Mouse (Mus musculus): ENCODE data around the gene Fhl1. TPM values are rescaled to one million over a fixed set of nuclear protein-coding genes. Genes with fewer than 3 reads are reported as not detected.

Fhl1 gene
- polyA plus RNA-seq, 1 experiment, result 164 TPM

DNA sequence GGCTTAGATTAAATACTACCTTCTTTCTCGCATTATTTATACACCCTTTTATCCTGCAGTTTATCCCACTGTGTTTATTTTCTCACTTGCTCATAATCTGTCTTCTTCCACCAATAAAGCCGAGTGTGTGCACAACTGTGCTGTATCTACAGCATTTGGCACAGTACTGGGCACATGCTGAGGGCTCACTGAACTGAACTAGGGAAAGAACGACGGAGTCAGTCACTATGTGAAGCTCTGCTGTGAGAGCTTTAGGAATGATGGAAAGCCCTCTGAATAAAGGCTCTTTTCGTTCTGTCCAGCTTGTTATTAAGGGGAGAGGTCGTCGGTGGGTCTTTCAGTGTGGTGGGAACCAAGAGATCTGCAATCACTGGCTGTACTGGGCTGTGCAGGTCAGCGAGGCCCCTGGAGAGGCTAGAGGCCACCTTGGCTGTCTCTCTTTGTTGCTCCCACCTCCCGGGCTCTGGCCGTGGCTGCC, 720 bp upstream of the Fhl1 start:
- Histone ChIP-seq H3K4me1 (ENCODE audit: control insufficient read depth, insufficient read depth, insufficient read length, low read length) (no peaks in the 10 kb centered on the region), H3K4me3 (ENCODE audit: insufficient read depth, low read depth, low read length) (peak overlapping the region; percentile 67), H3K27ac (replicated peaks; ENCODE audit: low read depth, low read length) (no peak overlapping the region)

DNA sequence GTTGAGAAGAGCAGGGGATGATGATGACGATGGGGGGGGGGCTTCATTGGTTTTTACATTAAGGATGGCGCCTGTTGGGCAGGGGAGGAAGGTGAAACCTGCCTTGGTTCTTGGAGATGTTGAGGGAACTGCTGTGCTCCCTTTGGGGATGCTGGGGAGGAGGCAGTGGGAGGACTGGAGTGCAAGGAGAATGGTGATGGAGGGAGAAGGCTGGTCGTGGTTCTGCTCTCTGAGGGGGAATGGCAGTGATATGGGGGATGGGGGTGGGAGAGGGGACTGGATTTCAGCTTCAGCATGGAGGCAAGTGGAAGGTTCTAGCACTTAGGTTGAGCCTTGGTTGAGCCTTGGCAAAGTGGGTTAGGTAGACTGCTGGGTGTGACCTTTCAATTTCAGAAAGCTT, 814 bp downstream of the Fhl1 start:
- Histone ChIP-seq H3K27ac (replicated peaks; ENCODE audit: low read depth, low read length) (no peak overlapping the region), H3K4me3 (ENCODE audit: insufficient read depth, low read depth, low read length) (peak overlapping the region; percentile 65), H3K4me1 (ENCODE audit: control insufficient read depth, insufficient read depth, insufficient read length, low read length) (no peaks in the 10 kb centered on the region)

DNA sequence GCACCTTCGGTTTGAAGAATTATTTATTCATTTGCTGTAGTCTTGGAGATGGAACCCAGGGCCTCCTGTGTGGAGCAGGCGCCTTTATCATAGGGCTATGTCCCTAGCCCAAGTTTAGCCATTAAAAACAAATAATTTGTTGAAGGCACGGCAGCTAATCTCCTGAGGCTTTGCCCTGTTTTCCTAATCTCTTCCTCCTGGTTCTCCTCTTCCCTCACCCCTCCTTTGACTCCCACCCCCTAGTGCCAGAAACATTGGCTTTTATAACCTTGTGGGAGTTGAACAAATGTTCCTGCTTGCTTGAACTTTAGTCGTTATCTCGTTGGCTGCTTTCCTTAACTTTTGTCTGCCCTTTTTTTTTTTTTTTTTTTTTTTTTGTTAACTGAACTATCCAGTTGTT, 2.8 kb downstream of the Fhl1 start:
- no peak overlapping the region for H3K27ac ChIP-seq (replicated peaks; ENCODE audit: low read depth, low read length)
- no peaks in the 10 kb centered on the region for H3K4me1 ChIP-seq (ENCODE audit: control insufficient read depth, insufficient read depth, insufficient read length, low read length)
- no peak overlapping the region for H3K4me3 ChIP-seq (ENCODE audit: insufficient read depth, low read depth, low read length)

DNA sequence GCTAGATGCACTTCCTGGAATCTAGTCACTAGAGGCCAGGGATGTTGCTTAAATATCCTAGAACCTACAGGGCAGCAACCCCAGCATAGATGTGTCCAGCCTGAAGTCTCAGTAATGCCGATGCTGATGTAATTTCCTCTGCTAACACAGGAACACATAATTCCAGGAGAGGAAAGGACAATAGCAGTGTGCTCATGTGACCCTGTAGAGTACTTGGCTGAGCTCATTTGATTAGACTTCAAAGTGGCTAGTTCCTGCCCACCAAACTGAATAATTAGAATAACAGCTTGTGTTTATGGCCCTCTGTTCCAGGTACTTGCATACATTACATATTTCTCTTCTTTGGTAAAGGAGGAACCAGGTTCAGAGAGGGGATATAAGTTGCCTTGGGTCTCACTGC, 4.6 kb downstream of the Fhl1 start:
- Histone ChIP-seq H3K4me3 (ENCODE audit: insufficient read depth, low read depth, low read length) (no peak overlapping the region), H3K4me1 (ENCODE audit: control insufficient read depth, insufficient read depth, insufficient read length, low read length) (no peaks in the 10 kb centered on the region), H3K27ac (replicated peaks; ENCODE audit: low read depth, low read length) (peak overlapping the region; percentile 65; the same call in 1 of the 2 replicates)

DNA sequence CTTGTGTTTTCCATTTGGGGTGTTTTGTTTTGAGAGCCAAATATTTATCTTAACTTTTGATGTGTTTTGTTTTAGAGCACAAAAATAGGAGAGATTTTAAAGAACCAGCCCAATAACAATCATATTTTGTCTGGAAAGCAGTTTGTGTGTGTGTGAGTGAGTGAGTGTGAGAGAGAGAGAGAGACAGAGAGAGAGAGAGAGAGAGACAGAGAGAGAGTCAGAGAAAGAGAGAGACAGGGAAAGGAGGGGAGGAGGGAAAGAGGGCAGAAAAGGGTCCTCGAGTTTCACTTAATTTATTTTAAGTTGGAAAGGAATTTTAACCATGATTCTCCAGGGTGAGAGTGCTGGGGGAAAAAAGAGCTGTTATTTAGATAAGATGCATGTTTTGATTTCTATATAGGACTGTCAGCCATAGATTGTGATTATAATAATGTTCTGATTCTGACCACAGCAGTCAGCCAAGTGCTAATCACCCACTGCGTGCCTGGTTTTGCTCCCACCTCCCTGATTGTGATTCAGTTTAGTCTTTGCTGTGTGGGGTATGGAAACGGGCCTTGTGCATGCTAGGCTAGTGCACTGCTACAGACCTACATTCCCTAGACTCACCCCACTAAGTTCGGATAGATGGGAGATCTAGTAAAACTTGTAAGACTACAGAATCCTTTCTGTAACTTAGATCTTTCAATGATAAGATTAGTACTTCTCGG, 6.4 kb downstream of the Fhl1 start:
- Histone ChIP-seq H3K4me1 (ENCODE audit: control insufficient read depth, insufficient read depth, insufficient read length, low read length) (no peaks in the 10 kb centered on the region), H3K27ac (replicated peaks; ENCODE audit: low read depth, low read length) (no peak overlapping the region), H3K4me3 (ENCODE audit: insufficient read depth, low read depth, low read length) (no peak overlapping the region)

DNA sequence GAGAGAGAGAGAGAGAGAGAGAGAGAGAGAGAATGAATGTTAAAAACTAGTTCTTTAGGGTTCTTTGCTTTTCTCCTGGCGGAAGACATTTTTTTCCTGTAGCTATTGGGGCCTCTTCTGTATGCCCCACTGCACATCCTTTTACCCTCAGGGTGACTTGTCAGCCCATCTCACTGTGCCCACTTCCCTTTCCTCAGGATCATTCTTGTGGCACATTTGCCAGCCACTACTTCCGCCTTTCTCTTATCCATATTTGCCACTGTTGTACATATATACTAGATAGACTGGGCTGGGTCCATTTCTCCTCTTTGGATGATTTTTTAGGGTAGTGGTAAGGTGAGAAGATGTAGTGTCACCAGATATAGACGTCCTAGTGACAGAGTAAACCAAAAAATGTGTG, 9.8 kb downstream of the Fhl1 start:
- Histone ChIP-seq H3K27ac (replicated peaks; ENCODE audit: low read depth, low read length) (no peak overlapping the region), H3K4me1 (ENCODE audit: control insufficient read depth, insufficient read depth, insufficient read length, low read length) (no peaks in the 10 kb centered on the region), H3K4me3 (ENCODE audit: insufficient read depth, low read depth, low read length) (no peak overlapping the region)

DNA sequence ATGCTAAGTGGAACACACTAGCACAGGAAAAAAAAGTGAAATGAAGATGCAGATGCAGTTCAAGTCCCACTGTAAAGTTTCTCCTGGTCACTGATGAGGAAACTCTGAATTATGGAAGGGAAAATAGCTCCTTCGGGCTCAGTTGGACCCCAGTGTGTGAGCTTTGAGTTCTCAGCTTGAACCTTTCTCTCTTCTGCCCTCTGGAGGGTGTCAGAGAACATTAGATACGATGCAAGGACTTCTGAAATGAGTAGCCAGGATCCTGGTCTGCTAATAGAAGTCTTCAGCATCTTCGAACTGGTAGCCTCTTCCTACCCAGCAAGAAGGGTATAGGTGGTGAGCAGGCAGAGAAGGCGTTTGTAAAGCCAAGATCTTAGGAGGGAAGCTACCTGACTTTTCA, 19.9 kb downstream of the Fhl1 start:
- Histone ChIP-seq H3K27ac (replicated peaks; ENCODE audit: low read depth, low read length) (no peak overlapping the region), H3K4me3 (ENCODE audit: insufficient read depth, low read depth, low read length) (no peak overlapping the region), H3K4me1 (ENCODE audit: control insufficient read depth, insufficient read depth, insufficient read length, low read length) (no peaks in the 10 kb centered on the region)

DNA sequence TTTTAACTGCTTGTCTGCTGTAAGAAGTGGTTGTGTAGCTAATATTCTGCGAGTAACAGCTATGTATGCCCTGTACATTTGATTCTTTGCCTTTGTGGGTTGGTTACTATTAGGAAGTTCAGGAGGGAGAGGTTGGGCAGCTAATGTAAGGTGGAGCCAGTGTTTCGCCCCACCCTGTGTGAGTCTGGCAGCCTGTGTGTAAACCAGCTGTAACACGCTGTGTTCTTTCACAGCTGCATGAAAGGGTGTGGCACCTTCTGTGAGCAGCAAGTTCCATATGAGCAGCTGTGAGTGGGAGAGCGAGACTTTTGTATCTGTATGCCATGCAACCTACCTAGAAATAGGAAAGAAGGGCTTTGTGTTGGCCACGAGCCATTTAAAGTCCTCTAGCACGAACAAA, 20.6 kb downstream of the Fhl1 start:
- H3K27ac ChIP-seq (replicated peaks; ENCODE audit: low read depth, low read length), result no peak overlapping the region
- no peaks in the 10 kb centered on the region for H3K4me1 ChIP-seq (ENCODE audit: control insufficient read depth, insufficient read depth, insufficient read length, low read length)
- no peak overlapping the region for H3K4me3 ChIP-seq (ENCODE audit: insufficient read depth, low read depth, low read length)

DNA sequence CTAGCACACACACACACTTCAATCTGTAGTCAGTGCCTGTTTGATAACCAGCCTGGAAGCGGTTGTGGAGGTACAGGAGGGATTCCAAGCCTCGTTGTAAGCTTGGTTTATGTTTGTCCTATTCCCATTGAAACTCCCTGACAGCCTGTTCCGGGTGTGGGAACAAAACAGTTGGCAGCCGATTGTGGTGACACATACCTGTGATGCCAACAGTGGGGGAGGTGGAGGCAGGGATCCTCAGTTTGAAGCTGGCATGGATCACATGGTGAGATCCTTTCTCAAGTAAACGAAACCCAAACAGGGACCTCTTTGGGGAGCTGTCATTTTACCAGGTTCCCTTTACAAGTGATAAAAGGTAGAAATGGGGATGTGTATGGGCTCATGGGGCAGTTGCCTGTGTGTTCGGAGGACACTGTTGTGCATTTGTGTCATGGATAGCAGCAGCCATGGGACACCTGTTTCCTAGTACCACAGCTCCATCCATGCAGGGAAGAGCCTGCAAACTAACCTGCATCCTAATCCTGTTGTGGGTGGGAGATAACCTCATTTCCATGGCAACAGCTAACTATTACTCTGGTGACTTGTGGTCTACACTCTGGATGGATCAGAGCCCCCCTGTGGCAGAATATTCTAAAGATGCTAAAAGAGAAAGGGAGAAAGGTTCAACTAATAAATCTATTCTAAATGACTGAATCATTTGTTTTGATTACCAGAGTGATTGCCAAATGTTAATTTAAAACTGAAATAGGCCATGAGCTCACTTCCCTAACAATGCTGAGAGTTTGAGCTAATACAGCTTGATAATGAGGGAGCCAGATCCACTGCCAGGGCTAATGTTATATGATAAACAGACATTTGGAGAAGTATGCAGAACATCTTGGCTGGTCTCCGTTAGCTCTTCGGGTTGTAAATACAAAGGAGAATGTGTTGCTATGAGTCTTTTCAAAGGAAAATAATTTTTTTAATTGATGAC, 22.0 kb downstream of the Fhl1 start:
- Histone ChIP-seq H3K4me3 (ENCODE audit: insufficient read depth, low read depth, low read length) (no peak overlapping the region), H3K27ac (replicated peaks; ENCODE audit: low read depth, low read length) (no peak overlapping the region; the same call in 1 of the 2 replicates), H3K4me1 (ENCODE audit: control insufficient read depth, insufficient read depth, insufficient read length, low read length) (no peaks in the 10 kb centered on the region)

DNA sequence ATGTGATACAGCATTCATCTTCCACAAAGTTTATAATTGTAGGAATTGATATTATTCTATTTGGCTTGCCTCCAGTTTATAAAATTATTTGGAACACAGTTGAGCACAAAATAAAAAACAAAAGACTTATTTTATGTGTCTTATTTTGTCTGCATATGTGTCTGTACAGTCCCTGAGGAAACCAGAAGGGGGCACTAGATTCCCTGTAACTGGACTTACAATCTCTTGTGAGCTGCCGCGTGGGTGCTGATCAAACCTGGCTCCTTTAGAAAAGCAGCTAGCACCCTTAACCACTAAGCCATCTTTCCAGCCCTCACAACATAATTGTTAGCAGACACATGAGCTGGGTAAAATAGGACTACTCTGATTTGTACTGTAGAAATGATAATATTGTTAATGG, 24.1 kb downstream of the Fhl1 start:
- H3K4me3 ChIP-seq (ENCODE audit: insufficient read depth, low read depth, low read length), result no peak overlapping the region
- H3K27ac ChIP-seq (replicated peaks; ENCODE audit: low read depth, low read length), result no peak overlapping the region
- H3K4me1 ChIP-seq (ENCODE audit: control insufficient read depth, insufficient read depth, insufficient read length, low read length), result no peaks in the 10 kb centered on the region

DNA sequence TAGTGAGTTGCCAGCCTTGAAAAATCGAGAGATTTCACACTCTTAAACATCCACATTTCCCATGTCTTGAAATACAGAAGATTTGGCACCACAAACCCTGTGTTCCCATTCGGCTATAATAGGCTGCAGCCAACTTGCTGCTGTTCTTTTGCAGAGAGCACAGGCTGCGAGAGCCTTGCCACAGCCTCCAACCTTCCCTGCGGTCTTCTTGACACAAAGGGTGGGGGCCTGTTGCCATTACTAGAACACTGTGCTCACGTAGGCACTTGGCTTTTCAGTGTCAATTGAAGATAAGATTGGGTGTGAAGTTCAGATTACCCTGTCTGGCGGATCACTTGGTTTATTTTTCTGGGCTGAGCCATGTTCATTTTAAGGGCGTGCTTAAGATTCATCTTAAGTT, 24.8 kb downstream of the Fhl1 start:
- H3K27ac ChIP-seq (replicated peaks; ENCODE audit: low read depth, low read length), result no peak overlapping the region
- no peaks in the 10 kb centered on the region for H3K4me1 ChIP-seq (ENCODE audit: control insufficient read depth, insufficient read depth, insufficient read length, low read length)
- no peak overlapping the region for H3K4me3 ChIP-seq (ENCODE audit: insufficient read depth, low read depth, low read length)

DNA sequence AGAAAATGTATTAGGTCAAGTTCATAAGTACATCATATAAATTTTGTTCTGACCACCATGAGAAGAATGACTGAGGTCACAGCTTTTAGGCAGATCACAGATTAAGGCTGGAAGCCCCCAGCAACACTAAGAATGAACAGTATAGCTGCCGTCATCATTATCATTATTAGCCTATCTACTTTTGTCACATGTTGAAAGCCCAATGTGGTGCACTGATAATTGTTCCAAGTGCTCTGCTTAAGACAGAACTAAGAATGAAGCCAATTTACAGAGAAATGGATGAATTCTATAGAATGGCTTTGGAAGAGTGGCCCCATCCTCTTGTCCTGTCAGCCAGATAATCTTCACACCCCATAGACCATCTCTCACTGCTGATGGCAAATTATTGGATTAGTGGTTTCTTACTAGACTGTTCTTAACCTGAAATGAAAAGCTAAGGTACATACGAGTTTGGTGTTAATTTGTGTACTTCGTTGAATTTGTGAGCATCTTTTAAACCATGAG, 28.7 kb downstream of the Fhl1 start:
- Histone ChIP-seq H3K27ac (replicated peaks; ENCODE audit: low read depth, low read length) (no peak overlapping the region), H3K4me1 (ENCODE audit: control insufficient read depth, insufficient read depth, insufficient read length, low read length) (no peaks in the 10 kb centered on the region), H3K4me3 (ENCODE audit: insufficient read depth, low read depth, low read length) (no peak overlapping the region)

DNA sequence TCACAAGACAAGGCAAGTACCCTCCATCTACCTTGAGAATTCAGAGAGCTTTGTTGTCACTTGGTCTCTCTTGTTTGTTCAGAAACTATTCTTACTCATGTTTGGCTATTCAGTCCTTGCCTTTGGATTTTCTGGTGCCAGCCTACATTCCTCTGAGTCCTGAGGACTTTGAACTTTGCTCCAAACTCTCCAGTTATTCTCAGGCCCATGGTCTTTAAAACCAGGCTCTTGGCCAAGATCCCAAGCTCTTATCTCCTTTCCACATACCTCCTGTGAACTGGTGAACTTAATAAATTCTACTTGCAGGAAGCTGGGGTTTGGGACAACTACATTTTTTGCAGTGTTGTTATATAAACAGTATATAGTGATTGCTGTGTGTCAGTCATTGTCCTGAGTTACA, 38.3 kb downstream of the Fhl1 start:
- H3K4me1 ChIP-seq (ENCODE audit: control insufficient read depth, insufficient read depth, insufficient read length, low read length), result no peaks in the 10 kb centered on the region
- H3K4me3 ChIP-seq (ENCODE audit: insufficient read depth, low read depth, low read length), result no peak overlapping the region
- peak overlapping the region; percentile 63 for H3K27ac ChIP-seq (replicated peaks; ENCODE audit: low read depth, low read length)

DNA sequence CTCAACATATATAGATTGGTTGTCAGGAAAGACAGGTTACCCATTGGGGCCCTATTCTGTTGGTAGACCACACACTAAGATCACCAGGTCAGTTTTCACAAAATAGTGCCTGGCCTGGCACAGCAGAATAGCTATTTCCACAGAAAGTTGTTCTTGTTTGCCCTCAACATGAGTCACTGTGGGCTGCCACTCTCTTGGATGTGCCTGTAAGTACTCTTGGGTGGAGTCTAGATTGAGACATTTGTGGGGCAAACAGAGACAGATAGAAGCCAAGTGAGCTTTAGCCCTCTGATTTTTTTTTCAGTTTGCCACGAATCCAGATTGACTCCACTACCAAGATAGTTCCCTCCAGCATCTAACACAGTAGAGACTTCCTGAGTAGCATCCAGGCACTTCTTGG, 40.2 kb downstream of the Fhl1 start:
- Histone ChIP-seq H3K4me3 (ENCODE audit: insufficient read depth, low read depth, low read length) (no peak overlapping the region), H3K4me1 (ENCODE audit: control insufficient read depth, insufficient read depth, insufficient read length, low read length) (no peaks in the 10 kb centered on the region), H3K27ac (replicated peaks; ENCODE audit: low read depth, low read length) (peak overlapping the region; percentile 48)

DNA sequence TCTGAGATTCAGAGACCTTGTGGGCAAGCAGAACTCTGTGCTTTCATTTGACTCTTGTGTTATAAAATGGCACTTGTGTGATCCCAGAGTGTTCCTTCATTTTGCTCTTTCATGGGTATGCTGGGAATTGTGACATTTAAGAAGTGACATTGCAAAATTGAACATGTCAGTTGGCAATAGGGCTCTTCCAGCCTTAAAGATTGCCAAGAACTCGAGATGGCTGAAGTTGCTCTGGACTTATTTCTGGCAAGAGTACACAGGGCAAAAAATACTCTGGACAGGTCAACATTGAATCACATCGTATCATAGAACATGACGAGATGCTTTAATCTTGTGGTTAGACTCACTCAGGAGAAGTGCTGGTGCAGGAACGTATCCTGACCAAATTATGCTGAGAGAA, 41.7 kb downstream of the Fhl1 start:
- peak overlapping the region; percentile 49 for H3K27ac ChIP-seq (replicated peaks; ENCODE audit: low read depth, low read length)
- H3K4me1 ChIP-seq (ENCODE audit: control insufficient read depth, insufficient read depth, insufficient read length, low read length), result no peaks in the 10 kb centered on the region

More for the DNA sequence above, 41.7 kb downstream of the Fhl1 start:
- H3K4me3 ChIP-seq (ENCODE audit: insufficient read depth, low read depth, low read length), result no peak overlapping the region
